Mouse (Mus musculus): Measurements from ENCODE around the gene Cped1. TPM values are rescaled to one million over a fixed set of nuclear protein-coding genes. Genes with fewer than 3 reads are reported as not detected.
A peak's percentile ranks its signal among the peaks of the same experiment; 100 is the strongest.

Cped1 gene
- total and polyA plus RNA-seq, 2 experiments from 2014 or later: 3.6 to 13.2 TPM

DNA sequence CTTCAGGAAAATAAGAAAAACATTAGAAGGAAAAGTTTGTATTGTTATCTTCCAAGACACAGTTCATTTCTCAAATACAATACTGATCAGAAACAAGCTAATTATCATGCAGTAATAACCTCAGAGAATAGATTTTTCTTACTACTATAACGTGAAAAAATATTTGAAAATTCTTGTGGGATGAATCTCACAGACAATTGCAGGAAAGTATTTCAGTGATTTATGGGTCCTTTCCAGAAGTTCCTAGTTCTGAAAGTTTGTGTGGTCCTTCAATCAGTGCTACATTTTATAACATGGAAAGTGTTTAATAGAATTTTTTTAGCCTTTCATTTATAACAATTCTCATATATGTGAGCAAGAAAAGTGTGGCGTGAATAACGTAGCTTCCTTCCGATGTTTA, 161.5 kb downstream of the Cped1 start:
- no peak for TF ChIP-seq CTCF (IDR thresholded peaks at IDR 0.05; ENCODE audit: low read depth)
- no peak for TF ChIP-seq EP300 (IDR thresholded peaks at IDR 0.05; ENCODE audit: low read depth)
- Histone ChIP-seq H3K9ac (replicated peaks; ENCODE audit: low read depth, low read length) (no peak overlapping the region), H3K4me3 (ENCODE audit: low read depth, low read length) (no peak overlapping the region), H3K36me3 (replicated peaks; ENCODE audit: control insufficient read depth, insufficient read depth, low read length) (no peaks in the 10 kb centered on the region), H3K4me2 (ENCODE audit: low read depth, low read length) (no peak overlapping the region), H3K27ac (ENCODE audit: low read depth) (no peak overlapping the region), H3K27me3 (ENCODE audit: control insufficient read depth, insufficient read depth, low read length) (no peaks in the 10 kb centered on the region), H3K4me1 (ENCODE audit: control insufficient read depth, insufficient read depth) (no peaks in the 10 kb centered on the region), H3K9me3 (replicated peaks; ENCODE audit: control insufficient read depth, low read length) (no peaks in the 10 kb centered on the region)
- ATAC-seq (ENCODE audit: insufficient read depth, low read depth) (no peak), DNase-seq (ENCODE audit: low spot score) (no peak)
- 84% methylated on average over 4 of the region's 4 CpGs for WGBS

DNA sequence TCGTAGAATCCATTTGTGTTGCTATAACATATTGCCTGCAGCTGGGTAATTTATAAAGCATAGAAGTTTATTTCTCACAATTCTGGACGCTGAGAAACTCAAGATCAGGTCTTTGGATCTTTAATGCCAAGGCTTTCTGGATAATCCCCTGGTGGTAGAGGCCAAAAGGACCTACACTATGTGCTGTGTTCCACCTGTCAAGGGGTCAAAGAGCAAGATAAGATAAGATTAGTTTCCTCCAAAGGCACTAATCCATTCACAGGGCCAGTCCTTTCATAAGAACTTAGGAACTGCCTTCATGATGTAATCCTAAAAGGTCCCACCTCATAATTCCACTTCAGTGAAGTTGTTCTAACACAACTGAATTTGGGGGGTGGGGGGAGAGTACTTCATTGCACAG, 162.8 kb downstream of the Cped1 start:
- no peak overlapping the region for H3K27ac ChIP-seq (ENCODE audit: low read depth)
- no peaks in the 10 kb centered on the region for H3K27me3 ChIP-seq (ENCODE audit: control insufficient read depth, insufficient read depth, low read length)
- H3K4me2 ChIP-seq (ENCODE audit: low read depth, low read length): no peak overlapping the region
- ATAC-seq (ENCODE audit: insufficient read depth, low read depth) (no peak), DNase-seq (ENCODE audit: low spot score) (no peak)
- H3K4me3 ChIP-seq (ENCODE audit: low read depth, low read length): no peak overlapping the region
- TF ChIP-seq CTCF (IDR thresholded peaks at IDR 0.05; ENCODE audit: low read depth) (no peak), EP300 (IDR thresholded peaks at IDR 0.05; ENCODE audit: low read depth) (no peak)
- H3K4me1 ChIP-seq (ENCODE audit: control insufficient read depth, insufficient read depth): no peaks in the 10 kb centered on the region
- no peak overlapping the region for H3K9ac ChIP-seq (replicated peaks; ENCODE audit: low read depth, low read length)
- WGBS: 78% methylated on average over 2 of the region's 2 CpGs
- H3K36me3 ChIP-seq (replicated peaks; ENCODE audit: control insufficient read depth, insufficient read depth, low read length): no peaks in the 10 kb centered on the region
- no peaks in the 10 kb centered on the region for H3K9me3 ChIP-seq (replicated peaks; ENCODE audit: control insufficient read depth, low read length)

DNA sequence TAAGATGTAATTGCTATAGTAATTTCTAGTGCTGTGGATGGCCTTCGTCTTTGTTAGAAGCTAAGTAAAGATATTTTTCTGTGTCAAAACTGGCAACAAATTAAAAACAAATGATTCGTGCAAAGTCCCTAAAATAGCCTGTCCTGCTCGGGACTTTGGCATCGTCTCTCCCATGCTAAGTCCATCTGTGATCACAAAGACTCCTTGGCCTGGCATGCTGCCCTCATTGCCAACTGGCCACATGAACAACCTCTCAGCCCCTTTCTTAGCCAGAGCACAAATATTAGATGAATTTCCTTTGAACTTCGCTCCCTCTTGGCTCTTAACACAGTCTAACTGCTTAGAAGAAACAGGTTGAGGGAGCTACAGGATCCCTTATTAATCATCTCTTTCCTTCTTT, 171.7 kb downstream of the Cped1 start:
- peaks cover 10% of the 10 kb centered on the region for H3K4me1 ChIP-seq (ENCODE audit: control insufficient read depth, insufficient read depth)
- H3K9ac ChIP-seq (replicated peaks; ENCODE audit: low read depth, low read length): no peak overlapping the region
- 44% methylated on average over 5 of the region's 5 CpGs for WGBS
- H3K9me3 ChIP-seq (replicated peaks; ENCODE audit: control insufficient read depth, low read length): no peaks in the 10 kb centered on the region
- DNase-seq (ENCODE audit: low spot score): no peak
- TF ChIP-seq EP300 (IDR thresholded peaks at IDR 0.05; ENCODE audit: low read depth): no peak
- H3K27me3 ChIP-seq (ENCODE audit: control insufficient read depth, insufficient read depth, low read length): no peaks in the 10 kb centered on the region
- ATAC-seq (ENCODE audit: insufficient read depth, low read depth): no peak
- no peak overlapping the region for H3K4me2 ChIP-seq (ENCODE audit: low read depth, low read length)
- no peak overlapping the region for H3K4me3 ChIP-seq (ENCODE audit: low read depth, low read length)
- no peaks in the 10 kb centered on the region for H3K36me3 ChIP-seq (replicated peaks; ENCODE audit: control insufficient read depth, insufficient read depth, low read length)
- H3K27ac ChIP-seq (ENCODE audit: low read depth): no peak overlapping the region

DNA sequence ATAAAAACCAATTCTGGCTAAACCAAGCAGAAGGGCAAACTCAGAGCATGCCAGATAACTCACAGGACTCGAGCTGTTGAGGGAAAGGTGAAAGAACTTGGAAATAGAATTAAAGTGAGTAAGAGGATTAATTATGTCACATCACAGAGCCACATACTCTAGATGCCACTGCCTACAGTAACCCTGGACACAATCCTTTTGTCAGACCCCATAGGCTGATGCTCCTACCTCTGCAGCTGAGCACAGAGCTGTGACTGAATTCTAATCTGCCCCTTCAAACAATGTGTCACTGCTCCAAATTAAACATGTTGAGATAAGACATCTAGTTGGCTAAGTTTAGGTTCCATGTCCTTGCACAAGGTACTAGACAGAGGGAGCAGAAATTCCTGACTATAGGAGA, 176.2 kb downstream of the Cped1 start:
- ATAC-seq (ENCODE audit: insufficient read depth, low read depth): peak; percentile 64

DNA sequence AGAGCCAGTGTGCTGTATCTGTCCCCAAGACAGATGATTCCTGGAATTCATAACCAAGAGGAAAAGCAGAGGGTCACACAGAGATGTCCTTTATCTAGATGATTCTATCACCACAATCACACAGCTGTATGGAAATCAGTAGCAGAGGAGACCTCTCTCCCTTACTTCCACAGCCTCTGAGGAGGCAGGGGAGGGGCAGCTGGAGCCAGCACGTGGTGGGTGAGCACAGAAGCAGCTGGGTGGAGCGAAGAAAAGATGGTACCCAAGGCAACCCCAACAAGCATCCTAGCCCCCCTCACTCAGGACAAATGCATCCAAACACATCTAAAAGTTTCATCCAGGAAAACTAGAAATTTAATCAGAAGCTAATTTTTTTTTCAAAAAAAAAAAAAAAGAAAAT, 182.7 kb downstream of the Cped1 start:
- H3K4me1 ChIP-seq (ENCODE audit: control insufficient read depth, insufficient read depth): no peaks in the 10 kb centered on the region
- no peaks in the 10 kb centered on the region for H3K36me3 ChIP-seq (replicated peaks; ENCODE audit: control insufficient read depth, insufficient read depth, low read length)
- H3K4me2 ChIP-seq (ENCODE audit: low read depth, low read length): no peak overlapping the region
- H3K9ac ChIP-seq (replicated peaks; ENCODE audit: low read depth, low read length): no peak overlapping the region
- no peaks in the 10 kb centered on the region for H3K27me3 ChIP-seq (ENCODE audit: control insufficient read depth, insufficient read depth, low read length)
- TF ChIP-seq CTCF (IDR thresholded peaks at IDR 0.05; ENCODE audit: low read depth) (no peak), EP300 (IDR thresholded peaks at IDR 0.05; ENCODE audit: low read depth) (no peak)
- WGBS: 49% methylated on average over 2 of the region's 2 CpGs
- ATAC-seq (ENCODE audit: insufficient read depth, low read depth) (no peak), DNase-seq (ENCODE audit: low spot score) (no peak)
- no peaks in the 10 kb centered on the region for H3K9me3 ChIP-seq (replicated peaks; ENCODE audit: control insufficient read depth, low read length)
- H3K27ac ChIP-seq (ENCODE audit: low read depth): no peak overlapping the region
- H3K4me3 ChIP-seq (ENCODE audit: low read depth, low read length): no peak overlapping the region

More for the DNA sequence above, 176.2 kb downstream of the Cped1 start:
- Histone ChIP-seq H3K4me1 (ENCODE audit: control insufficient read depth, insufficient read depth) (peaks cover 12% of the 10 kb centered on the region), H3K4me3 (ENCODE audit: low read depth, low read length) (no peak overlapping the region), H3K36me3 (replicated peaks; ENCODE audit: control insufficient read depth, insufficient read depth, low read length) (no peaks in the 10 kb centered on the region), H3K27me3 (ENCODE audit: control insufficient read depth, insufficient read depth, low read length) (no peaks in the 10 kb centered on the region), H3K9me3 (replicated peaks; ENCODE audit: control insufficient read depth, low read length) (no peaks in the 10 kb centered on the region), H3K27ac (ENCODE audit: low read depth) (no peak overlapping the region), H3K4me2 (ENCODE audit: low read depth, low read length) (no peak overlapping the region), H3K9ac (replicated peaks; ENCODE audit: low read depth, low read length) (no peak overlapping the region)
- TF ChIP-seq CTCF (IDR thresholded peaks at IDR 0.05; ENCODE audit: low read depth): no peak
- no peak for TF ChIP-seq EP300 (IDR thresholded peaks at IDR 0.05; ENCODE audit: low read depth)
- DNase-seq (ENCODE audit: low spot score): peak; percentile 16
- 18% methylated on average over 1 of the region's 1 CpGs for WGBS

DNA sequence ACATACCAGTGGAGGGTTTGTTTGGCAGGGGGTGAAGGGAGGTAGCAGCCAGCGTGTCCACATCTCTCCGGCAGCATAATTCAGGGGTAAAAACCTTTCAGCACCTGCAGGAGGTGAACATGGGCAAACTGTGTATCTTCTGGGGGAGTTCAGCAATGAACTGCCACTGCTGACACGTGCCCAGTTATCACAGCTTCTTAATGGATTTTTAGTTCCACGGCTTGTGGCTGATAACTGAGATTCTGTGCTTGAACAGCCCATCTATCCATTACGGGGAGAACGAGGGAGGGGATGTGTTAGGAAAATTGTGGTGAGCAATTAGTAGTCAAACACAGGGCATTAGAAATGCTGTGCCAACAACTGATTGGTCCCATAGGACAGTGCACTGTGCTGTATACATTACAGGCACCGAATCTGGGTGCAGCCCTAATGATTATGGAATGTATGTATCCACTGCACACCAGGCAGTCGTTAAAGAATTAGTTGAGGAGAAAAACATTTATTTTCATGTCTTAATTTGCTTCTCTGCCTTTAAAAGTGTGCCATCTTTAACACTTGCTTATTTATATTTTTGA, 193.1 kb downstream of the Cped1 start:
- 46% methylated on average over 8 of the region's 8 CpGs for WGBS
- H3K36me3 ChIP-seq (replicated peaks; ENCODE audit: control insufficient read depth, insufficient read depth, low read length): 0 out of 2 replicates have a peak, but pooled peaks cover 3% of the 10 kb centered on the region
- DNase-seq (ENCODE audit: low spot score) (no peak), ATAC-seq (ENCODE audit: insufficient read depth, low read depth) (no peak)
- no peak overlapping the region for H3K9ac ChIP-seq (replicated peaks; ENCODE audit: low read depth, low read length)
- TF ChIP-seq CTCF (IDR thresholded peaks at IDR 0.05; ENCODE audit: low read depth): no peak
- no peak for TF ChIP-seq EP300 (IDR thresholded peaks at IDR 0.05; ENCODE audit: low read depth)
- H3K4me3 ChIP-seq (ENCODE audit: low read depth, low read length): no peak overlapping the region
- no peak overlapping the region for H3K4me2 ChIP-seq (ENCODE audit: low read depth, low read length)
- H3K9me3 ChIP-seq (replicated peaks; ENCODE audit: control insufficient read depth, low read length): no peaks in the 10 kb centered on the region
- no peaks in the 10 kb centered on the region for H3K27me3 ChIP-seq (ENCODE audit: control insufficient read depth, insufficient read depth, low read length)
- H3K4me1 ChIP-seq (ENCODE audit: control insufficient read depth, insufficient read depth): no peaks in the 10 kb centered on the region
- no peak overlapping the region for H3K27ac ChIP-seq (ENCODE audit: low read depth)
